Mouse (Mus musculus): ENCODE data around the gene BC048562.

The BC048562 gene

DNA sequence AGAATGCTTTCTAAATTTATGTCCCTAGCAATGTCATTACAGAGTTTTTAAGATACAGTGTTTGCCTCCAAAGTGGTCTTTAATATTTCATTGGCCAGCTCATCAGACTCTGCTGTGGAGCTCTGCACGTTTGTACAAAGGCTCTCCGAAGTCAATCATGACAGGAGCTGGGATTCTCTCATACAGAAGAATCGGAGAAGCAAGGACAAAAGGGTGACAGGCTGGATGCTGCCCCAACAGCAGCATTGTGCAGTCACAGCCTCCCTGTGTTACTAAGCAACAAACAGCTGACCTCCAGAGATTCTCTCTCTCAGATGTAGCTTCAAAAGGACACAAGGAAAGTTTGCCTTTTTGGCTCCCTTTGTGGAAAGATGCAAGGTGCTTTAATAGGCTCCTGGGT lies at the start of gene BC048562:
Gene BC048562 (plus strand): TSS at position 301 of the 400 bp plus-strand sequence.
- DNase-seq (ENCODE audit: low read depth) = no peak

DNA sequence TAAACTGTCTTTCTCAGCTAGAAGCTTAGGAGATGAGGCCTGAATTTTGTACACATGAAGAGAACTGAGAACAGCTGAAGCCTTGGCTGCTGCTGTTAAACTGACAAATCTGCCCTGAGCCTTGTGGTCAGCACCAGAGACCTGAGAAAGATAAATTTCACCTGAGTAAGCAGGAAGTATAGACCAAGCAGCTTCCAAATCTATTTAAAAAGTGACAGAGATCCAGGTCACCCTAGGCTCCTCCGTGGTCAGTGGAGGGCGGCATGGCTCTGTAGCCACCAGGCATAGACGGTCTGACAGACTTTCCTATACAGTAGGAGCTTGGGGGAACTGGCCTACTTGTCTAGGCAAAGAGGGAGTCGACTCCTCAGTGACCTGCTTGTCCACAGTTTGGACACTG lies 49.5 kb upstream of the BC048562 start:
- no peak for DNase-seq (ENCODE audit: low read depth)

- DNase-seq (ENCODE audit: low read depth) = no peak
These were observed 47.7 kb upstream of the BC048562 start for GRCm38 (mm10) chr9:108388601-108389000.

DNA sequence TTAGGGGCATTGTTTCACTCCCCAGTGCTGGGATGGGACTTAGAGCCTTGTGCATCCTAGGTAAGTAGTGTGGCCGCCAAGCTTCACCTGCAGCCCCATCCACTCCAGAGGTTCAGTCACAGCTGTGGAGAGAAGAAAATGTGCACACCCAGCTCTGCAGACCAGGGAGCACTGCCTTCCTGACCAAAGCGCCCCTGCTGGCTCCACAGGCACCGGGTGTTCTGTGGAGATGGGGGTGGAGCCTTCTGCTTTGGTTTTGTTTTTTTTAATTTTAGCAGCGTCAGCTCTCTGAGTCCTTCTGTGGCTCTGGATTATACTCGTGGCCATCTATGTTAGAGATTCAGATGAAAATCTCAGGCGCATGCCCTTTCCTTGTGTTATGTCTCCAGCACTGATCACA lies 47.1 kb upstream of the BC048562 start:
- no peak for DNase-seq (ENCODE audit: low read depth)

DNA sequence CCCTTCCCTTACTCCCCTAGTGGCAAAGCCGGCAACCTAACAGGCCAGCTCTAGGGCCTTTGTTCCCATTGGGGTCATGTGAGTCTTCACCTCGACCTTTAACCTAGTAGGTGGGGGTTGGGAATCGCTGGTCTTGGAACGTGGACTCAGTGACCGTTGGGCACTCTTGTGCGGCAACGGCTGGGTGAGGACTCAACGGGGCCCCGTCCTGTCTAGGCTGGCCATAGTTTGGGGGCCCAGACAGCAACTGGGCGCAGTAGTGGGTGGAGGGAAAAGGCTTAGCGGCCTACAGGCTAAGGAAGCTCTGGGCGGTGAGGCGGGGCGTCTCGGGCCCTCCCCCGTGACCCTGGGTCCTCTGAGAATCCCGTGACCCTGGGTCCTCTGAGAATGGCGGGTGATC lies 43.6 kb upstream of the BC048562 start, which contains the start of gene 1700102P08Rik:
Gene 1700102P08Rik (plus strand): TSS at position 130 of the 400 bp plus-strand sequence.
- DNase-seq (ENCODE audit: low read depth) = no peak

- DNase-seq (ENCODE audit: low read depth) = no peak
These were observed 42.1 kb upstream of the BC048562 start for GRCm38 (mm10) chr9:108394191-108394590.

DNA sequence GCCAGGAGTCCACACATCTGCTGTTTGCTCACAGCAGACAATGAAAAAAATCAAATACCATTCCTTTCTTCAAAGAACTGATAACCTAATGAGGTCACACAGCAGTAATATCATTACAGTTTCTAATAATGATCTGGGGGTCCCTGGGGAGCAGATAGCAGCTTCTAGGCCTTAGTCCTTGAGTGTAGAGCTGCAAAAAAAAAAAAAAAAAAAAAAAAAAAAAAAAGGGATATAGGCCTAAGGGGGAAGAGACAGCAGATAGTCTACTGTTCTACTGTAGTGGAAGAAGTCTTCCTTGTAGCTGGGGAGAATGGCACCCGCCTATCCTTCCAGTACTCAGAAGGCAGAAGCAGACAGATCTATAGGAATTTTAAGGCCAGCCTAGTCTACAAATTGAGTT lies 40.9 kb upstream of the BC048562 start:
- DNase-seq (ENCODE audit: low read depth) = no peak

DNA sequence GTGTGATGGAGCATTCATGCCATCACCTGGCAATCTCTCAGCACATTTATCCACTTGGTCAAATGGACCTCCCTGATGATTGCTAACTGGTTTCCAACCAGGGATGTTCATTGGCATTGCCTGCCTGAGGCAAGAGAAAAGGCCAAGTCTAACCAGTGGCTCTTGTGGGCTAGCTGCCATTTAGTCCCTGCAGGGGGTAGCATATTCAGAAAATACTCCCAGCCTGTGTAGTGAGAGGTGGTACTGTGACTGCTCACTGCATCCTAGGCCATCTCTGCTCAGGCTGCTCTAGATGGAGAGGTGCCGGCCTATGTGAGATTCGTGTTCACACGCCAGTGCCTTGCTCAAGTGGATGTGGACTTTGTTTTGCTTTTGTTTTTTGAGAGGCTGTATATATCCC lies 38.0 kb upstream of the BC048562 start:
- DNase-seq (ENCODE audit: low read depth) = no peak

DNA sequence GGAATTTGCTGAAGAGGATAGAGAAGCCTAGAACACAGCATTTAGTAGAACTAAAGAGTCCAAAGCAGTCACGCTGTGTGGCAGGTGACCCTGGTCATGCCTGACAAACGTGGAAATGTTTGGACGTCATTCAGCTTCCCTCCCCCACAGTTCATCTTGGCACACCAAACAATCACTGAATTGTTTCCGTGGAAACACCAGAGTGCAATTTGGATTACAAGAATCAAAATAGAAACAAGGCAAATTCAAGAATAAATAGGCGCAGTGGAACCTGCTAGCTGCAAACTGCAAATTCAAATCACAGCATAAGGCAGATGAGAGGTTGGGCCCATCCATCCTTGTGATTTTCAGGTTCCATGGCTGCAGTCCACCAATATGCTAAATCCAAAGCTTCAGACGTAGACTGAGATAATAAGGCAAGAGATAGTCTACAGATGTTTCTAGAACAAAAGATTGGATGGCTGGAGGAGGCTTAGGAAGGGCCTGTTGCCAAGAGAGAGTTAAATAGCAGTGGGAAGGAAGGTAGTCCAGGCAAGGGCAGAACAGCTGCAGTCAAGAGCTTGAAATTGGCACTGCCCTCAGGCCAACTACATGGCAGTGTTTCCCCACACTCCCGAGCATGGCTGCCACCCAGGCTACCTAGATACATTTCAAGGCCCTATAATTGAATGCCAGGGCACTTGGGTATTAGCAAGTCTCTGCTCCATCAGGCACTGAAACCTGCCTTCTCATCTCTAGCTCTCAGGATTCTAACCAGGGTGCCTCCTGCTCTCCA lies 34.9 kb upstream of the BC048562 start:
- no peak for DNase-seq (ENCODE audit: low read depth)

- no peak for DNase-seq (ENCODE audit: low read depth)
These were observed 33.2 kb upstream of the BC048562 start for GRCm38 (mm10) chr9:108403081-108403480.

DNA sequence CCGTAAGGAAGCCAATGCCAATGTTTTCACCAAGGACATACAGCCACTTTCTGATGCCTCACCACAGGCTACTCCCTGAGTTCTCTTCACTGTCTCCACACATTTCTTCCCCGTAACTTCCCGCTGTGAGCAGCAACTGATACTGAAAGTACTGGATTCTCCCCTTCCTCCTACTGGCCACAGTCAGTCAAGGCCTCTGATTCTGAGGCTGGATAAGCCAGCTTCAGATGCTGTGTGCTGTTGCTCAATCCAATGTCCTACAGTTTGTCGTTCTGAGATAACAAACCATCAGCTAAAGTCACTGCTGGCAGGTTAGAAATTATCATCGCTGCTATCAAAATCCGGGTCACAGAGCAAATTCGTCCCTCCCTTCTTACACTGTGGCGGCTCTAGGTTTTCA lies 31.8 kb upstream of the BC048562 start:
- peak; percentile 83 for DNase-seq (ENCODE audit: low read depth)

DNA sequence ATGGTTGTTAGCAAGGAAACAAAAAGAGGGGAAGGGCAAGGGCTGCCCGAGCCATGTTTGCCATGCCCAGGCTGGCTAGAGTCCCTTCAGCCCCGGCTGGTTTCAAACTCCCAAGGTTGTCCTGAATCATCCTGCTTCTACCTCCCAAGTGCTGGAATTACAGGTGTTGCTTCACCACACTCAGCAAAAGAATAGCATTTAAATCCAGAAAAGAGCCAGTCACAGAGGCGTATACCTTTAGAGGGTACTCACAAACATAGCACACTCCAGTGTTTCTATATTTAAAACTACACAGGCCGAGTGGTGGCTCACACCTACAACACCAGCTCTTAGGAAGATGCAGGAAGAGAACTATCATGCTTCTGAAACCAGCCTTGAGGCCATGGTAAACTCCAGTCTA lies 26.7 kb upstream of the BC048562 start:
- no peak for DNase-seq (ENCODE audit: low read depth)

DNA sequence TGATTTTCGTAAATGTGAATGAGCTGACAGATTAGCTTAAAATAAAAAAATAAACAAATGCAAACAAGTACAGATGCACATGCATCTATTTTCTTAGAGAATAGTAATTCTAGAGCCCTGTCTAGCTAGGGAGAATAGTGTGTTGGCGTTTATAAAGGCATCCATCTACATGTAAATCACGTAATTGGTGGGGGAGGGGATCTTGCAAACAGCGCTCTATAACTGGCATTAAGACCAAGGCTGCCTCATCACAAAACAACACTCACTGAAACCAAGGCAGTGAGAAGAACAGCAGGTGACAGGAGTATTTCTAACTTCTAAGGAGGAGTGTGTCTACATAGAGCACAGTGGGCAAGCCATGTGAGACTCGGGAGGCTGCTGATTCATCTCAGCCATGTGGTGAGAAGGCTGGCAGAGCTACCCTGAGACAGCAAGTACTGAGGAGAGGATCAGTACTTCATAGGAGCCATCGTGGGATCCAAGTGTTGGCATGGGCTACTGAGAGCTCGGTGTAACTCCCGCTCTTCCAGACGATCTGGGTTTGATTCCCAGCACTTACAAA lies 24.8 kb upstream of the BC048562 start:
- DNase-seq (ENCODE audit: low read depth) = peak; percentile 16

DNA sequence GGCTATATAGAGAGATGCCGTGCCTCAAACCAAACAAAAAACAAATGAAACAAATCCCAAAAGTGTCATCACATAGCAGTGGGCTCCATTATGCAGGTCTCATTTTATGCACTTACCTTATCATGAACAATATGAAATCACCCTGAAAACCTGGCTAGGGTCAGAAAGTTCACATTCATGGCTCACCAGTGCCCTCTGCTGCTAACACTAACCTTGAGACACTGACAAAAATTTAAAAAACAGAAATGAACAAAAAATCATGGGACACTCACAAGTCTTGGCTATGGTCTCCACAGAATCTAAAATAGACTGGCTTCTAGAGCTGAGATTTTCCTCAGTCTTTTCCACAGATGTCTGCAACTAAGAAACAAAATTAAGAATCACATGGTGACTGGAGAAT lies 24.1 kb upstream of the BC048562 start:
- DNase-seq (ENCODE audit: low read depth) = peak; percentile 68

DNA sequence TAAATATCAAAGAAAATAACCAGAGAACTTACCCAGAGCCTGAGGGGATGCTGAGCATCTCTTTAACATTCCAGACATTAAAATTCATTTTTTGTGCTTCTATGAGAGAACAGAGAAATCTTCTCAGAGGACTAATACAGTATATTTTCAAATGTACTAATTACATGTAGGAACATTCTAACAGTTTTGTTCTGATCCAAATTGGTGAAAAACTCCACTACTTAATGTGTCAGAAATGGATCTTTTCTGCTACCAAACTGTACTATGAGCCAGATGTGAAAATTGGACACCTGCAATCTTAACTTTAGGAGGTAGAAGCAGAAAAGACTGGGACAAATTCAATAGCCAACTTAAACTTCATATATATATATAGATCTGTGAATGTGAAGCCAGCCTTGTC lies 7.9 kb upstream of the BC048562 start, which contains the start of gene Ccdc36:
Gene Ccdc36 (minus strand): TSS at position 101 of the 400 bp plus-strand sequence.
- DNase-seq (ENCODE audit: low read depth) = no peak

DNA sequence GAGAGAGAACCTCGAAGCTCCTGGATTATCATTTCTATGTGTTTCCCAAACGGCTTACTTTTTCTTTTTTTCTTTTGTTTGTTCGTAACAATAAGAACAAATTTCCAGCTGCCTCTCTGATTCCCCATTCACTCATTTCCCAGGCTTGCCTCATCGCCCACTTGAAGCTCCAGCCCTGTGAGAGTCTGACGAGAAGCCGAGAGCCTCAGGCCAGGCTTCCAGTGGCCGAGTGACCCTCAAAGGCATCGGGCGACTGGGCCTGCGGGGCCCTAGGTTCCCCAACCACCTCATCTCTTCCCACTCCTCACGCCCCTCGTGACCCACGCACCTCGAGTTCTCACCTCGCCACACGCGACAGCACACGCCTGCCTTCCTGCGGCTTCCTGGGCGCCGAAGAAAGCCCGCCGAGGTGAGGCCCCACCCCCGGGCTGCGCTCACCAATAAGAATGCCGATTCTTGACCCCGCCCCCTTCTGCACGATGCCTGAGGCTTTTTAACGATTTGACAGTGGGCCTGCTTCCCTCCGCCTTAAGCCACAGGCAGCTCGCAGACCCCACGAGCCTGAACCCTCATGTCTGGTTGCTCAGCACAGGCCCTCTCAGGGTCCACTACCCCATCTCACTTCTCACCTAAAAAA lies 4.7 kb upstream of the BC048562 start:
- no peak for DNase-seq (ENCODE audit: low read depth)

GRCm38 (mm10) chr9:108439176-108439575 lies 2.9 kb downstream of the BC048562 start:
- DNase-seq (ENCODE audit: low read depth) = no peak

DNA sequence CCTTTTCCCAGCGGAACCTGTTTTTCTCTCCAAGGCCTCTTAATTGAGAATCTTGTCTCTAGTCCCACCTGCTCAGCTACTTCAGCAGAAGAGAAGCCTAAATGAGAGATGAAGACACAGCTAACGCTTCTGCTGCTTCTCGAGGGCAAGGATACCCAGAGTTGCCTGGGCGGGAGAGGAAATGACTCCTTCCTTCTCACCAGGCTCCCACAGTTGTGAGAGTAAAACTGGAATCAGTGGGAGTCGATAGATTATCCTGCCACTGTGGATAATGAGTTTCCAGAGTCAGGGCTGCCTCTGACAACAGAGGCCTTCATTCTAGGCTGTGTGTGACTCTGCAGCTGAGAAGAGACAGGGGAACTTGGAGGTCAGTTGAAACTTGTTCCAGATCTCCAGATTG lies 4.2 kb downstream of the BC048562 start:
- DNase-seq (ENCODE audit: low read depth) = no peak

GRCm38 (mm10) chr9:108441236-108441919 lies 5.1 kb downstream of the BC048562 start:
- no peak for DNase-seq (ENCODE audit: low read depth)

DNA sequence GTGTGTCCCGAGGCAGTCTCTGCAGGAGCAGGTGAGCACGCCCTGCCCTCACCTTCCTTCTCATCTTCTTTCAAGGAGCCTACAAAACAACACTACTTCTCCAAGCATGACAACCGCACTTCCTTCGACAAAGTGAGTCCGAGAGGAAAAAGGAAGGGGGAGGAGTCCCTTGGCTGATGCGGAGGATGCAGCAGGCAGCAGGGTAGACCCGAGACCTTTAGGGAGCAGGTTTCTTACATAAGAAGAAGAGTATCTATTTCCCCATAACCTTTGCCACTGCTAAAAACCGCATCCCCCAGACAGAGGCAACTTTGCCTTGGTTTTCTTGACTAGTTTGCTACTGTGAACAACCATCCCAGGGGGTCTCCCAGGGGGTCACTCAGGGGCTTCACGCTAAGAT lies 8.8 kb downstream of the BC048562 start:
- peak; percentile 19 for DNase-seq (ENCODE audit: low read depth)

GRCm38 (mm10) chr9:108449860-108450259 lies 13.6 kb downstream of the BC048562 start:
- DNase-seq (ENCODE audit: low read depth) = no peak

DNA sequence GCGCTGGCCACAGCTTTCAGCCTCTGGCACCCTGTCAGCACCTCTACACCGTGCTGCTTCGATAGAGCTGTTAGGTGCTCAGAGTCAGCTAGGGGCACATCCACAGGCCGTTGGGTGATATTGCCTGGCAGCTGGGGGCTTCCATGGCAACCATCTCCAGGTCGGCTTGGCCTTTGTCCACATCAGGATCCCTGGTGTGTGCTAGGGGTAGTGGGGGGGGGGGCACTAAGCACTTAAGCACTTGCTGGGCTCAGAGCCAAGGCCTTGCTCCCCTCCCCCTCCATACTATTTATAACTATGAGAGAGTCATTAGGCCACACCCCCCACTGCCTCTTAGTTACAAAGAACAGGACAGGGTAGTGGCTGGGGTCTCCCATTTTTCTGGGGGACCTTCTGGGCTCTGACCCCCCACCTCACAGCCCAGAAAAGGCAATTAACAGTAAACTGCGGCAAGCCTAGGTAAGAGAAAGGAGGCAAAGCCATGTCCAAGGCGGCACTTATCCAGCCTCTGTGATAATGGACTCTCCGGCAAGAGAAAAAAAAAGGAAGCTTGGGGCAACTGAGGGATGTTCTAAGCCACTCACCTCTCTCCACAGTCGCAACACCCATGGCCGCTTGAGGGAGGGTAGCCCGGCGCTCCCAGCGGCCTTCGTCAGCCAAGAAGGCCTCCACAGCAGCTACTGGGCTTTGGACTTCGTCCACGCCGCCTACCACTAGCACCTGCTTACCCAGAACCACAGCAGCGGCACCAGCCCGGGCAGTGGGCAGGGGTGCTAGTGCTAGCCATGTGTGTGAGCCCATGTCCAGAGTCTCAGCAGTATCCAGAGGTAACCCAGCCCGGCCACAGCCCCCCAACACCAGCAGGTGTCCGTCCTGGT lies 14.2 kb downstream of the BC048562 start:
- no peak for DNase-seq (ENCODE audit: low read depth)
